In genomic region chr5:118069315-118069714, GRCm38 (mm10) we compare ENCODE assay signal across 8 mouse cellular contexts. TPM values are rescaled to one million over a fixed set of nuclear protein-coding genes. Genes with fewer than 3 reads are reported as not detected.
A peak's percentile ranks its signal among the peaks of the same experiment; 100 is the strongest.
DNase-seq lines count a peak whose midpoint lies in the region; ATAC-seq and TF ChIP-seq lines count a peak whose summit lies in the region.
"Had no signal": no experiment of that assay in that cellular context is flagged by ENCODE, and none has a peak within 500 bp of the region (broad histone marks: within the 10 kb centered on the region; RNA-seq: fewer than 3 reads in every experiment).

No protein-coding gene starts in this region.

- H3K4me1 ChIP-seq in cerebellum, adult 2 months (ENCODE audit: control insufficient read depth, insufficient read depth, low read length): peaks cover 69% of the 10 kb centered on the region

- no peaks in the 10 kb centered on the region for H3K27me3 ChIP-seq in Patski
- no peaks in the 10 kb centered on the region for H3K27me3 ChIP-seq in cerebellum, adult 2 months (ENCODE audit: control insufficient read depth, insufficient read depth, low read length)
- H3K27me3 ChIP-seq: megakaryocyte, embryonic 14.5 days had no signal

- no peak overlapping the region for H3K4me3 ChIP-seq in cerebellum, adult 2 months (replicated peaks; ENCODE audit: insufficient read depth, low read depth, low read length)
- H3K4me3 ChIP-seq: megakaryocyte, embryonic 14.5 days had no signal

- H3K27ac ChIP-seq in cerebellum, adult 2 months (ENCODE audit: insufficient read depth, low read length): peak overlapping the region; percentile 21

- POLR2A ChIA-PET in Patski (lab: Charles Lee): interaction anchor here (0.8 to 1.4 kb wide), 3 partner anchors 43 to 63 kb away, joined by 3 to 5 read pairs (median 4); no protein-coding TSS in a partner anchor

- peak; percentile 19 for ATAC-seq in Patski
- peak; percentile 89 for ATAC-seq in inflammation-experienced regulatory T-cells, adult 6 months
- ATAC-seq in megakaryocyte-erythroid progenitor cell, adult 5-6 weeks (replicated peaks; ENCODE audit: low FRiP score, low TSS enrichment, poor library complexity, severe bottlenecking): peak; percentile 91

- CTCF ChIA-PET in Patski (lab: Charles Lee): interaction anchor here (0.8 to 7.5 kb wide), 21 partner anchors 9 to 114 kb away, joined by 3 to 117 read pairs (median 4); no protein-coding TSS in a partner anchor

- in situ Hi-C loops in Patski (cut with MboI; ENCODE audit: low pct_unique_long_range_greater_than_20kb): no loop called here

- TF ChIP-seq CTCF in Patski (IDR thresholded peaks at IDR 0.05): no peak
- TF ChIP-seq CTCF in cerebellum, adult 2 months (IDR thresholded peaks at IDR 0.05; ENCODE audit: borderline replicate concordance, insufficient read depth, low read depth, low read length): peak; percentile 99

- no peak for TF ChIP-seq POLR2A in cerebellum, adult 2 months (IDR thresholded peaks at IDR 0.05; ENCODE audit: borderline replicate concordance, insufficient read depth, low read length)

- WGBS in cerebellum, adult 2 months: 11% methylated on average over 9 of the region's 9 CpGs

- no peak for DNase-seq in Patski (ENCODE audit: low read depth, low spot score)
- DNase-seq in cerebellum, adult 2 months: peak; percentile 89 to 92
- DNase-seq in frontal cortex, postnatal 14 days (ENCODE audit: low spot score in 2 of 2): peak; percentile 61 to 77
- peak; percentile 60 to 87 for DNase-seq in left cerebral cortex, adult 9 months (ENCODE audit: low spot score in 2 of 2)
- DNase-seq in right cerebral cortex, postnatal 25 days: peak; percentile 78

RNA-seq across cellular contexts. Expression of gene Tesc, which starts 41.8 kb away (rescaled TPM):
- 29.5 TPM for polyA plus RNA-seq in Patski (2021)
- 95.4 and 102 TPM in 2 replicates for polyA plus RNA-seq in cerebellum, adult 2 months (2012; rRNA removed)
- polyA plus RNA-seq in inflammation-experienced regulatory T-cells, adult 6 months (2017; shearing (Covaris generic)): 1 to 10 TPM; 3.2 to 6.1 (median 5.5) TPM
- total RNA-seq in megakaryocyte-erythroid progenitor cell, adult 5-6 weeks (2014; fragmentation: Nextera tagmentation): not detected in 2 replicates
- total RNA-seq in megakaryocyte-erythroid progenitor cell, adult 5-6 weeks (2017): not detected in 2 replicates

Comparison
In these comparisons a context has a peak if more than half of its experiments do, and no peak if none do; other contexts are left out.
1. ATAC-seq: peak in every context shown above with its lines; median percentile 91 in megakaryocyte-erythroid progenitor cell, adult 5-6 weeks; 89 in inflammation-experienced regulatory T-cells, adult 6 months; 19 in Patski.